Mouse (Mus musculus) liver, embryonic 14.5 days (tissue): ENCODE results near the gene Trim21. TPM values are rescaled to one million over a fixed set of nuclear protein-coding genes. Genes with fewer than 3 reads are reported as not detected.

Experiments used
- ATAC-seq: fragments of 200-750 bp; cut with Nextera tagmentation; 2 replicates; pipeline ENCODE4 v1.8.0; 2017; ENCODE audit warnings: moderate number of reproducible peaks, mild to moderate bottlenecking, moderate library complexity; ENCODE audit not compliant: insufficient read depth
- DNase-seq, 3 experiments: peaks; one replicate each; pipeline ENCODE4 v3.0.0-alpha.2; 2012 to 2013; ENCODE audit warnings: low read depth in 3 of 3, low spot score in 3 of 3
- H3K27ac ChIP-seq: fragments of 300-500 bp; sonication (generic); 2 replicates; pipeline ENCODE4 v1.5.1; 2014; ENCODE audit warnings: moderate library complexity, mild to moderate bottlenecking, control low read depth, inconsistent platforms
- H3K27me3 ChIP-seq: fragments of 300-500 bp; sonication (generic); 2 replicates; pipeline ENCODE4 v1.6.1; 2014; ENCODE audit warnings: mild to moderate bottlenecking, low read length, moderate library complexity; ENCODE audit not compliant: control insufficient read depth, insufficient read depth
- H3K36me3 ChIP-seq: fragments of 300-500 bp; sonication (generic); replicated peaks from 2 replicates; pipeline ENCODE4 v1.6.1; 2014; ENCODE audit warnings: low read depth; ENCODE audit not compliant: control insufficient read depth, insufficient read depth
- H3K4me1 ChIP-seq, 2 experiments: fragments of 200-500 bp in 1 of 2; fragments of 300-500 bp in 1 of 2; sonication (generic) in 1 of 2; replicated peaks; 2 replicates each; pipeline ENCODE4 v1.6.1; 2012 to 2014; ENCODE audit warnings: antibody characterized with exemption in 1 of 2, inconsistent platforms in 1 of 2, low read length in 1 of 2; ENCODE audit not compliant: control insufficient read depth in 2 of 2, insufficient read depth in 2 of 2
- H3K4me2 ChIP-seq: fragments of 300-500 bp; sonication (generic); 2 replicates; pipeline ENCODE4 v1.6.1; 2014; ENCODE audit warnings: low read depth, mild to moderate bottlenecking, control low read depth, moderate library complexity
- H3K4me3 ChIP-seq, 2 experiments: fragments of 200-500 bp in 1 of 2; fragments of 300-500 bp in 1 of 2; sonication (generic) in 1 of 2; 2 replicates each; pipeline ENCODE4 v1.5.1; 2012 to 2014; ENCODE audit warnings: low read depth in 2 of 2, low read length in 2 of 2, mild to moderate bottlenecking in 2 of 2, control low read depth in 1 of 2, inconsistent platforms in 1 of 2, moderate library complexity in 1 of 2; ENCODE audit not compliant: insufficient read depth in 1 of 2
- H3K9ac ChIP-seq: fragments of 300-500 bp; sonication (generic); replicated peaks from 2 replicates; pipeline ENCODE4 v1.6.1; 2014; ENCODE audit warnings: mild to moderate bottlenecking, control low read depth, moderate library complexity
- H3K9me3 ChIP-seq: fragments of 300-500 bp; sonication (generic); 2 replicates; pipeline ENCODE4 v1.6.1; 2016; ENCODE audit warnings: low read length, mixed read lengths; ENCODE audit not compliant: control insufficient read depth
- CTCF ChIP-seq: IDR thresholded peaks from 2 replicates; pipeline ENCODE4 v1.5.1; 2016; ENCODE audit warnings: antibody characterized with exemption, low read depth, control low read depth
- EP300 ChIP-seq: IDR thresholded peaks from 2 replicates; pipeline ENCODE4 v1.6.1; 2016; ENCODE audit warnings: antibody characterized with exemption, low read depth
- WGBS: fragments of 180-500 bp; shearing (Covaris S2); extraction: QIAGEN DNeasy Blood & Tissue Kit; methylation state at CpG from one replicate; pipeline ENCODE4 v1.1.7; 2014; ENCODE audit not compliant: insufficient replicate concordance; 5-methylcytosine and 5-hydroxymethylcytosine counted together
- polyA plus RNA-seq, 2 experiments: library from polyadenylated mRNA; depleted of rRNA in 1 of 2; stranded (reverse) in 1 of 2; unstranded in 1 of 2; fragments of >200 nt; fragmentation: Nextera tagmentation in 1 of 2; extraction: Ambion mirVana in 1 of 2; gene quantifications; 2 replicates each; pipeline versions ENCODE4 v1.2.1 to v1.2.3; 2012 to 2014

Trim21 gene
- polyA plus RNA-seq (2012; rRNA removed): 2.0 and 3.0 TPM in 2 replicates
- polyA plus RNA-seq (2014; fragmentation: Nextera tagmentation; extraction: Ambion mirVana): 0.45 and 0.58 TPM in 2 replicates

DNA sequence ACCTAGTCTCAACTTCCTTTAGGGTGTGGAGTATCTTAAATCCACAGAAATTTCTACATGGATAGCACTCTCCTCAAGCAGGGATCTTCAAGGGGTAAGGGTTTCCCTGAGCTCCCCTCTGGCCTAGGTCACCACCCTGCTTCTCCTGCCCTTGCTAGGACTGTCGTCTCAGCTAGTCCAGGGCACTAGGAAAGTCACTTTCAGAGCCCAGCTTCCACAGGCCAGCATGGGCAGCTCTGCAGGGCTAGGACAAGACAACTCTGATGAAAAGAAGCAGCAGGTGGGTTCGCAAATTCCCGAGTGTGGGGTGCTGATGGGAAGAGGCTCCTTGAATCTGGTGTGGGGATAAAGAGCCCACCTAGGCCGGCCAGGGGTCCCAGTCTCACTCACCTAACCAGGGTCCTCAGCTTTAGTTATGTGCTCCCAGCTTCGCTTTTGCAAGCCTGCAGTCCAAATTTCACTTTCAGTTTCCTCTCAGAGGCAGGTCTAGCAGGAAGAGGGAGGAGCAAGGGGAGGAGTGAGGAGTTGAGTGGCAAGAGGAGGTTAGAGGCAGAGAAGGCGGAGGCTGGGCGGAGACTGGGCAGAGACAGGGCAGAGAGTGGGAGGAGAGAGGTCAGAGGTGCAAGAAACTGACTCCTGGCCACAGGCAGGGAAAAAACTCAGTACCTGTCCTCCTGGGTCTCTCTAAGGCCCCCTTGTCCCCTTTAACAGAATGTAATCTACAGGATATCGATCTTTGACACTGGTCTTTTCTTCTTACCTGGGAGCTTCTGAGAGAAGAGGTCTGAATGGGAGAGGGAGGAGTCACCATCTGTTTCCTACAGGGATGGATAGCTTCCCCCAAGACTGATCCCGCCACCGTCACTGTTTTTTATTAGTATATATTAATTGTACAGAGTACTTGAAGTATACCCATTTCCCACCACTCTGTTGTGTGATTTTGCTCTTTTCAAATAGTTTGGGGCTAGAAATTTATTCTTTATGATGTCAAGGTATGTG lies at the start of gene Trim21:
Gene Trim21 (minus strand): TSS at position 488 of the 999 bp plus-strand sequence.
- Histone ChIP-seq H3K4me2 (peak within 1 kb of the TSS; percentile 91), H3K4me1 (peaks cover 0 to 6% of the 10 kb centered on the region in 2 experiments; a peak in 3 of 4 replicates), H3K36me3 (no peaks in the 10 kb centered on the region), H3K27ac (peak within 1 kb of the TSS; percentile 20; the same call in 1 of the 2 replicates), H3K4me3 (peak within 1 kb of the TSS; percentile 83 to 90), H3K27me3 (no peaks in the 10 kb centered on the region), H3K9ac (peak within 1 kb of the TSS; percentile 84), H3K9me3 (no peaks in the 10 kb centered on the region)
- ATAC-seq (peak; percentile 99), DNase-seq (peak; percentile 76 to 83 (median 81))
- TF ChIP-seq EP300 (no peak), CTCF (no peak)
- 5% methylated on average over 10 of the region's 10 CpGs for WGBS

- DNase-seq (no peak), ATAC-seq (no peak)
- Histone ChIP-seq H3K27me3 (no peaks in the 10 kb centered on the region), H3K9me3 (no peaks in the 10 kb centered on the region), H3K4me1 (no peaks in the 10 kb centered on the region), H3K27ac (no peak within 1 kb of the TSS), H3K9ac (no peak within 1 kb of the TSS), H3K36me3 (no peaks in the 10 kb centered on the region), H3K4me2 (no peak within 1 kb of the TSS), H3K4me3 (no peak within 1 kb of the TSS)
- WGBS: 18% methylated on average over 1 of the region's 1 CpGs
- TF ChIP-seq CTCF: no peak
- TF ChIP-seq EP300: no peak
These were observed 32.2 kb upstream of the Trim21 start, which contains the start of gene Olfr552 for GRCm38 (mm10) chr7:102597378-102598031. Gene Olfr552, plus strand, starts transcription at chr7:102597770.

DNA sequence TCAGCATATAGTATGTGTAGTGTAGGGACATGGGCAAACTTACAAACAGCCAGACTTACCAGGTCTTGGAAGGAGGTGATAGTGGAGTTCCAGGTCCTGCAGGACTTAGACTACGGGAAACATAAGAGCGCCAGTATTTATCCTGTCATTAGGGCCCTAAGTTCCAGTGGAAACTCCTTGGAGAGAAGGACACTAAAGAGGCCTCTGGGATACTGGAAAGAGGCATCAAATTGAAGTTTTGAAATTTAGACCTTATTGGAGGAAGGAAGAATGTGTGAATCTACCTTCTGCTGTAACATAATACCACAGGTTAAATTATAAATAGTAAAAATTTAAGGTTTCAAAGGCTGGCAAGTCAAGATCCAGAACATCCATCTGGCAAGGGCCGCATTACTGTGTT lies 26.5 kb upstream of the Trim21 start, which contains the start of gene Olfr551:
Gene Olfr551 (minus strand): TSS at position 101 of the 400 bp plus-strand sequence.
- ATAC-seq: no peak
- H3K27me3 ChIP-seq: no peaks in the 10 kb centered on the region
- H3K36me3 ChIP-seq: no peaks in the 10 kb centered on the region
- H3K4me1 ChIP-seq: no peaks in the 10 kb centered on the region
- DNase-seq: no peak
- no peak for TF ChIP-seq EP300
- no peak for TF ChIP-seq CTCF
- no peak within 1 kb of the TSS for H3K4me2 ChIP-seq
- no peak within 1 kb of the TSS for H3K9ac ChIP-seq
- no peaks in the 10 kb centered on the region for H3K9me3 ChIP-seq
- H3K4me3 ChIP-seq: no peak within 1 kb of the TSS
- H3K27ac ChIP-seq: no peak within 1 kb of the TSS
- 73% methylated on average over 3 of the region's 3 CpGs for WGBS

- TF ChIP-seq EP300 (no peak), CTCF (no peak)
- H3K4me3 ChIP-seq: no peak overlapping the region
- H3K4me2 ChIP-seq: no peak overlapping the region
- H3K36me3 ChIP-seq: no peaks in the 10 kb centered on the region
- 9% methylated on average over 6 of the region's 6 CpGs for WGBS
- no peak for ATAC-seq
- H3K9me3 ChIP-seq: no peaks in the 10 kb centered on the region
- no peak overlapping the region for H3K9ac ChIP-seq
- no peaks in the 10 kb centered on the region for H3K27me3 ChIP-seq
- H3K4me1 ChIP-seq: no peaks in the 10 kb centered on the region
- DNase-seq: no peak
- no peak overlapping the region for H3K27ac ChIP-seq
These were observed 10.7 kb upstream of the Trim21 start for GRCm38 (mm10) chr7:102575998-102576397.
